Mouse (Mus musculus) G1E (cell line): ENCODE results near the gene Mrgprh.

ENCODE experiments used
- CTCF ChIP-seq: IDR thresholded peaks from 2 replicates; pipeline ENCODE4 v1.5.1; 2012; ENCODE audit warnings: low read depth, low read length, inconsistent platforms, mixed read lengths
- GATA1 ChIP-seq: IDR thresholded peaks from 2 replicates; pipeline ENCODE4 v1.6.1; 2012; ENCODE audit warnings: borderline replicate concordance, low read length, inconsistent platforms, mixed read lengths
- POLR2AphosphoS5 ChIP-seq: IDR thresholded peaks from 2 replicates; pipeline ENCODE4 v1.6.1; 2012; ENCODE audit warnings: low read depth, low read length, inconsistent platforms; ENCODE audit not compliant: insufficient replicate concordance

- TF ChIP-seq CTCF (no peak), POLR2AphosphoS5 (no peak), GATA1 (no peak)
These were observed 21.4 kb upstream of the Mrgprh start for GRCm38 (mm10) chr17:12854386-12854785.
